Mouse (Mus musculus) telencephalon, adult 2 months (tissue): ENCODE results near the gene Mecom.
"Not testable (repeated sequence)": the region's sequence is repeated elsewhere in the genome, so short reads cannot be mapped to it uniquely, and the experiment has no call there.

Experiments
- DNase-seq: peaks from one replicate; pipeline ENCODE4 v3.0.0-alpha.2; 2011; ENCODE audit warnings: low read depth, low spot score

Mecom gene

GRCm38 (mm10) chr3:30253714-30254113, 294.1 kb downstream of the Mecom start:
- no peak for DNase-seq

GRCm38 (mm10) chr3:30248656-30249384, 299.0 kb downstream of the Mecom start:
- peak; percentile 43 for DNase-seq

DNA sequence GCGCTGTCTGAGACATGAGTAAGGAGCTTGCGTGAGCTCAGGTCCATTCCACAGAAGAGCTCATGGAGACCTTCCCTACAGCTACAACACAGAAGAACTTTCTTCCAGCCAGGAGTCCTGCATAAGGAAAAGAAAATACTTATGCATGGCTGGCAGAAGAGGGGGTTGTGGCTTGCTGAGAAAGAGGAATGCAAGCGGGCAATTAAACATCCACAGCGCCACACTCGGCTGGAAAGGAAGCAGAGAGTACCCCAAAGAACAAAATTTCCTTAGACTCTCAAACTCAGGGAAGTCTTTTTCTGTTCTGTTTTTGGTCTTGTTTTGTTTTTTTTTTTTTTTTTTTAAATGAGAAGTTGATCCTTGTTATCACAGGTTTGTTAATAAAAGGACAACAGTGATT, 300.6 kb downstream of the Mecom start:
- DNase-seq = no peak

GRCm38 (mm10) chr3:30246431-30247041, 301.3 kb downstream of the Mecom start:
- DNase-seq = no peak

GRCm38 (mm10) chr3:30245950-30246349, 301.9 kb downstream of the Mecom start:
- DNase-seq = no peak

- no peak for DNase-seq
These were observed 303.4 kb downstream of the Mecom start for GRCm38 (mm10) chr3:30244401-30244871.

- DNase-seq = no peak
These were observed 304.0 kb downstream of the Mecom start for GRCm38 (mm10) chr3:30243776-30244275.

- DNase-seq = no peak
These were observed 308.4 kb downstream of the Mecom start for GRCm38 (mm10) chr3:30239416-30239815.

GRCm38 (mm10) chr3:30237493-30237892, 310.3 kb downstream of the Mecom start:
- no peak for DNase-seq

DNA sequence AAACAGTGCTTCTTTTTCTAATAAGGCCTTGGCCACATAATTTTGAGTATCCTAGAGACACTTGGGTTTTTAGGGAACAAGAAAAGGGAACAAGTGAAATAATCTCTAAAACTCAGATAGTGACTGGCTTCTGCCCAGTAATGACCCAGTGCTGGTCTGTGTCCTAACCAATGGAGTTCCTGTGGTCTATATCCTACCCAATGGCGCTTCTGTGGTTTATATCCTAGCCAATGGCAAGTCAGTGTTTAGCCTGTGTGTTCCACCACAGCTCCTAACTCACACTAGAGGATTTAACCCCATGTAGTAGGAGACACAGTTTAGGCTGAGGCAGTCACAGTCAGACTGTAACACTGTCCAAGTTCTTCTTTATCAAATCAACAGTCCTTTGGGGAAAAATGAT, 313.8 kb downstream of the Mecom start:
- no peak for DNase-seq

GRCm38 (mm10) chr3:30227964-30228670, 319.7 kb downstream of the Mecom start:
- no peak for DNase-seq

DNA sequence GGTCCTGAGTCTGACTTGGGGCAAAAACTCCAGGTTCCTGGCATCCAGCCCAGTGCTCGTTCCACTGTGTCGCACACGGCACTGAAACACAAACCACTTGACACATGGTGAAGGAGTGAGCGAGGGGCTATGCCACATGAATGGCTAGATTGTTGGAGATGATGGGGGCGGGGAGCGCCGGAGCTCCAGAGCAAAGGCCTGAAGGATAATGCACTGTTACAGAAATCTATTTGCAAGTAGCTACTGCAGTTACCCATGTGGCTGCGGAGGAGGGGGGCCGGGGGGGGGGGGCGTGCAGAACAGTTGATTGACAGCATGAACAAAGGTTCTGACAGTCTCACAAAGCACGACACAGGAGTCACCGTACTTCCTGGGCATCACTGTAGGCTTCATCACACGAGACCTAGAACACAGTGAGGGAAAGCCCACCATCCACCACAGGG, 320.9 kb downstream of the Mecom start:
- DNase-seq = no peak

DNA sequence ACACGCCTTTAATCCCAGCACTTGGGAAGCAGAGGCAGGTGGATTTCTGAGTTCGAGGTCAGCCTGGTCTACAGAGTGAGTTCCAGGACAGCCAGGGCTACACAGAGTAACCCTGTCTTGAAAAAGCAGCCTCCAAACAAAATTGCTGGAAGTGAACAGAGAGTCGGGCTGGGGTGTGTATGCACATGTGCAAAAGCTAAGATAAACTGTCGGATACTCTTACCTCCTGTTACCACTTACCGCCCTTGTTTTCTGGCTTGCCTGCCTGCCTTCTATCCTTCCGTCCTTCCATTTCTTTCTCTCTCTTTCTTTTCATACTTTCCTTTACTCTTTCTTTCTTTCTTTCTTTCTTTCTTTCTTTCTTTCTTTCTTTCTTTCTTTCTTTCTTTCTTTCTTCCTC, 322.6 kb downstream of the Mecom start:
- DNase-seq = not testable (repeated sequence)

DNA sequence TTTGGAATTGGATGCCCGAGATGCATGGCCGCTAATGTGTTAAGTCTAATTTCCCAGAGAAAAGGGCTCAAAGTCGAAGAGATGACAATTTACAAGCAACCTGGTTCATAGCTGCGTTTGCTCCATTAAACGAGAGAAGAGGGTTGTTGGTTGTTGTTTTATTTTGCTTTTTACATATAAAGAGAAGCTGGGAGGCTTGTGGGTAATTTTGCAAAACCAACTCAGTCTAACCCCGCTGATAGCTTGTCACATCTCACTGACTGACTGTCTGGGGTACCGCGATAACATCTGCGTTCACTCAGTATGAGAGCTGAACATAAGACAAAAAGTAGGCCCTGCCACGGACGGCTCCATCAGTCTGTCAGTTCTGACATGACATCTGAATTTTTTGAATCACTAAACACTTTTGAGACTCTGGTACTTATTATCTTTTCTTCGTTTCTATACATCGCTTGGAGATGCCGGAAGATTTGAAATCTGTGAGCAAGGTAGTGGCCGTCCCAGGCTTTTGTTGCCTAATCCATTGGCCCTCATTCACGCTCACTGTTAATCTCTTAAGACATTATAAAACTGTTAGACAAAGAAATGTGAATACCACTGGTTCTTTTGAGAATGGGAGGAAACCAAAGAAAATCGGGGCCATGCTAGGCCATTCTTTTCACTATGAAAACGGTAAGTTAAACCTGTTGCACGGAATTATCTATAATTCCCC, 327.0 kb downstream of the Mecom start:
- DNase-seq = no peak

GRCm38 (mm10) chr3:30219891-30220290, 327.9 kb downstream of the Mecom start:
- no peak for DNase-seq

GRCm38 (mm10) chr3:30219190-30219884, 328.5 kb downstream of the Mecom start:
- DNase-seq = no peak

DNA sequence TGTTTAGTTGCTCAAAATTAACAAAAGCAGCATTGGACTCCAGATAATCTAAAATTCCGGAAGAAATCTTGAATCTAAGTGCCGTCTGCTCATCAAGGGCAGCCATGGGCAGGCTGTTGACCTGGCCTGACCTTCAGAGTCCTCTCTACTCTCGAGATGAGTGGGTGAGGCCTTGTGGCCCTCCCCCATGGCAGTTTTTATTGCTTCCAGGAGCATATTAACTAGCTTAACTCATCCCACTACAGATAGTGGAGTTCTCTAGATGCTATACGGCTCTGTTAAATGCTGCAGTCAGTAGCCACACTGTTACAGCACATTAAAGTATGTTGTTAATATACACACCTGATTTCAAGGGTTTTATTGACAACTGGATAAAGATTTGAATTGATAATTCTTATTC, 333.2 kb downstream of the Mecom start:
- DNase-seq = no peak

DNA sequence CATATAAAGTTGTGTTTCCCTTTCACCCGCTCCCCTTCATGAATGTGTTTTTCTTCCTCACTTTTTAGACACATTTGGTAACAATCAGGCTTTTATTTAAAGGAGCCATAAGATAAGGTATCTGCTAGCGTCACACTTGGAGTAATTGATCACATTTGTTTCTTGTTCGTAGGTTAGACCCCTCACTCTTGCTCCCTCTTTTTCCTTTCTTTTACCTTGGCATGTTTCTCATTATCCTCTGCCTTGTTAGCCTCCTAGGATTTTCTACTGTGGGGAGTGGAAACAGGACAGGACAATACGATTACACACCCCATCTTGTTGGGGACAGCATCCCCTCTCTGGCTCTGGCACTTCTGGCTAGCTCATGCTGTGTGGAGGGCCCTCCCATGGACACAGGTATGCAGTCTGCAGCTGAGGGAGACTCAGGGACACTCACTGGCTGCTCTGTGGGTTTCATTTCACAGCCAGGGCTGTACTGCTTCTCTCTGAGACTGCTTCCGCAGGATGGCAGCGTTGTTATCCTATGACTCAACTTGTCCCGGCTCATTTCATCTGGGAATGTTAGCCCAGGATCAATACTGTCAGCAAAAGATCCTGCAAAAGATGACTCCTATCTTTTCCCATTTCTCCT, 334.2 kb downstream of the Mecom start:
- no peak for DNase-seq

- no peak for DNase-seq
These were observed 335.0 kb downstream of the Mecom start for GRCm38 (mm10) chr3:30212802-30213201.

GRCm38 (mm10) chr3:30209131-30209530, 338.7 kb downstream of the Mecom start:
- DNase-seq = no peak

DNA sequence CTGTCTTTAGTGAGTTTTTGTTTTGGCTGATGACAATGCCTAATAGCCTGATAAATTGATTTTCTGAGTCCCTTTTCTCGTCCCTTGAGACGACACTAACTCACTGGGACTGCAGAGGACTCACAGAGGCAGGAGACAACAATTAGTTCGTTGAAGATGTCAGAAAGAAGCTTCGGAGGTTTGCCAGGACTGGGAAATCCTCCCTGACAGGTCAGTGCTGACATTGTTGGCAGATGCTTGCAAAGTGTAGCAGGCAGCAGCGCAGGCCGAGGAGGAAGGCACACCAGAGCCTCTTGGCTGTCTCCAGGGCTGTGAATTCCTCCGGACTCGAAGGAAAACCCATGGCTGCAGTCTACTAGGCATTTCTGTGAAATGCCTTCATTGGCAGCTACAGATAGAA, 339.9 kb downstream of the Mecom start:
- no peak for DNase-seq
